Mouse (Mus musculus) adrenal gland, postnatal 4 days (tissue): ENCODE results near the gene Usp44. TPM values are rescaled to one million over a fixed set of nuclear protein-coding genes. Genes with fewer than 3 reads are reported as not detected.
A peak's percentile ranks its signal among the peaks of the same experiment; 100 is the strongest.

Experiments used
- DNase-seq, 2 experiments: peaks; one replicate each; pipeline ENCODE4 v3.0.0; 2021 to 2022; ENCODE audit warnings: low spot score in 2 of 2, mixed read lengths in 2 of 2
- total RNA-seq, 2 experiments: library from RNA; stranded (reverse); gene quantifications; 2 replicates each; pipeline ENCODE4 v1.2.3; 2021

Usp44 gene
- total RNA-seq, 2 experiments from 2014 or later, result 0.11 to 0.20 TPM

GRCm38 (mm10) chr10:93846706-93847105 lies 15.4 kb downstream of the Usp44 start:
- no peak for DNase-seq

GRCm38 (mm10) chr10:93855126-93855525 lies 23.8 kb downstream of the Usp44 start:
- DNase-seq, result no peak

DNA sequence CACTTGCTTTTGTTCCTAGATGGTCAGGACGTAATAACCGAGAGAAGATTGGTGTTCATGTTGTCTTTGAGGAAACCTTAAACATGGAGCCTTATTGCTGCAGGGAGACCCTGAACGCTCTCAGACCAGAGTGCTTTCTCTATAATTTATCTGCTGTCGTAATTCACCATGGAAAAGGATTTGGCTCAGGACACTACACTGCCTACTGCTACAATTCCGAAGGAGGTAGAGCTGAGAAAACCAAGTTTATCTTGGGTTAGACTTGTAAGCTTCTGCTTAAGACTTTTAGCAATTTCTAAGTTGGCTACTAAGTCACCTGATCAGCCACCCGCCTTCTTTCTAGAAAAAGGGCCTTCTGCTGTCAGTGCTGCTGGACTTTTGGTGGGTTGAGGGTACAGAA lies 24.7 kb downstream of the Usp44 start:
- no peak for DNase-seq

- no peak for DNase-seq
Measured at GRCm38 (mm10) chr10:93868401-93868800, 37.0 kb downstream of the Usp44 start.

DNA sequence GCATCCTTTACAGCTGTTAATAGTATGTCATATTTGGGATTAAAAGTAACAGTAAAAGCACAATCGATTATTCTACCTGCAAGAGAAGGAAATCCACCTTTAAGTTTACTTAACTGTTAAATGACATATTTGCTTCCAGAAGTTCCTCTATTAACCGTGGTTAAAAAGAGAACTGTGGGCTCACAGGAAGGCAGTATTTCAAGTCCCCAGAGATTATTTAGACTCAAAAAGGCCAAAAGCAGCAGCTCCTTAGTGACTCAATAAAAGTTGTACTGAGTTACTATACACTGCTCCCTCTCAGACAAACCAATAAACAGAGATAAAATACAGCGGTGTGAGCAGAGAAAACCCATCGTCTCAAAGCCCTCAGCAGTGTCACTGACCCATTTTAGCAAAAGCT lies 37.5 kb downstream of the Usp44 start:
- DNase-seq, result no peak

DNA sequence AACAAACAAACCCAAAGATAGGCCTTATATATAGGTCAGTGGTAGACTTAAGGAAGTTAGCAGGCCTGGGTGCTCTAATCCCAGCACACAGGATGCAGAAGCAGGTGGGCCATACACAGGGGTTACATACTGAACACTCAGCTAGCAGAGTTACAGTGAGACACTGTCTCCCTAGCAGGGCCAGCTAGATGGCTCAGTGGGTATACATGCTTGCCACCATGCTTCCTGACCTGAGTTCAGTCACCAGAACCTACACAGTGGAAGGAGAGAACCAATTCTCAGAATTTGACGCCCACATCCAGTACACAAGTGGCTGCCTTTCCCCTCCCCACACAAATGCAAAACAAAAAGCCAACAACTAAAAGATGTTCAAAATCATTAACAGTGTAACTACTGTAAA lies 45.4 kb downstream of the Usp44 start:
- DNase-seq, result no peak

DNA sequence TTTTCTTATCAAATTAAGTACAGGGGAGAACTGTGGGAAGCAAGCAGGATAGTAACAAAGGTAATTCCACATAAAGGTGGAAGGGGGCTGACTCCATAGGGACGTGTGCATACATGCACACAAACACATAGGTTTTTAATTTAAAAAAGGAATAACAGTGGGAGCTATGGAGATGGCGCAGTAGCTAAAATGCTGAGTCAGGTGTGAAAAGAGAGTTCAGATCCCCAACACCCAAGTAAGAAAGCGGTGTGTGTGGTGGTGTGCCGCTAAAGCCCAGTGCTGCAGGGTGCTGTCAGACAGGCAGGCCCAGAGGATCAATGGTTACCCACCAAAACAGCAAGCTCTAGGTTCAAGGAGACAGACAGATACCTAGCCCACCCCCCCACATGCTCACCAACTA lies 47.4 kb downstream of the Usp44 start:
- no peak for DNase-seq

- no peak for DNase-seq
Measured at GRCm38 (mm10) chr10:93881918-93882317, 50.6 kb downstream of the Usp44 start.

- DNase-seq, result no peak
Measured at GRCm38 (mm10) chr10:93882738-93883364, 51.5 kb downstream of the Usp44 start.

- DNase-seq, result no peak
Measured at GRCm38 (mm10) chr10:93885839-93886477, 54.6 kb downstream of the Usp44 start.

DNA sequence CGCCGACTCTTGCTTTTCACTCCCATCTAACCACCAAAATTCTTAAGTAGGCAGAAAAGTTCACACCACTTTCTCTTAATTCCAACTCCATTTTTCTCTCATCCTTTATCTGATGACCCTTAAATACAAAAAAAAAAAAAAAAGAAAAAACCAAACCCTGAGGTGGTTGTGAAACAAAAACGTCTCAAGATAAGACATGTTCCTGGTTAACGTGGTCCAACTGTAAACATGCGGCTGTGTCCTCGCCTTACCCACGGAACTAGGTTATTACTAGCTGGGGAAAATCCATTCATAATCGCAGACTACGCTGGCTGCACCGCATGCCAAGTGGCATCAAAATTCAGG lies 57.2 kb downstream of the Usp44 start:
- DNase-seq, result no peak

- DNase-seq, result no peak
Measured at GRCm38 (mm10) chr10:93888935-93889578, 57.7 kb downstream of the Usp44 start.

DNA sequence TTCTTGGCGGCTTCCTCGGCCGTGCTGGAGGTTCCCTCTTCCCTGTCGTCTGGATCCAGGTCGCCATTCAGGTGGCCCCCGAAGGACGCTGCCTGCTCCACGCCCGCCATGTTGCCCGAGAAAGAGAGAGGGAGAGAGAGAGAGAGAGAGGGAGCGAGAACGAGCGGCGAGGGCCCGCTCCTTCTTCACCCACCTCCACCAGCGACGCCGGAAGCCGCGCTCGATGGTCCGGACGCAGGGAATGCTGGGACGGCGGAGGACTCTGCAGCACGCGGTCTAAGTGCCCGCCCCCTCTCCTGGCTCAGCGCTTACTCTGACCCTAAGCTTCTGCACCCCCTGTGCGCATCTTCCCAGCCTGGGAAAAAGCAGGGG lies 58.2 kb downstream of the Usp44 start:
- peak; percentile 67 to 75 for DNase-seq

- no peak for DNase-seq
Measured at GRCm38 (mm10) chr10:93889976-93890375, 58.6 kb downstream of the Usp44 start.

DNA sequence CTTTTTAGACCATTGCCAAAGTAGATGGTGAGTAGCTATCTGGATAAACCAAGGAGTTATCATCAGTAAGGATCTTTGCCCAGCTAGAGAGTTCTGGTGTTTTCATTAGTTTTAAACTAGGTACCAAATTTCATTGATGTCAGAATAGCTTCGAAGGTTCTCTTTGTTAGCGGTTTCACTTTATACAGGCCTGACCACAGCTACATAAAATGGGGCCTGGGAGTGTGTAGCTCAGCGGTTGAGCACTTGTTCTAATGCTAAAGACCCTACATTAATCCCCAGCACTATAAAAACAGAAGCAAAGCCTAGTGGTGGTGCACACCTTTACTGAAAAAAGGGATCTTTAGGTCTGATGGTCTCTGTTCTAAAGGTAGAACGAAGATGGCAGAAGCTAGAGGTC lies 59.2 kb downstream of the Usp44 start:
- DNase-seq, result no peak

DNA sequence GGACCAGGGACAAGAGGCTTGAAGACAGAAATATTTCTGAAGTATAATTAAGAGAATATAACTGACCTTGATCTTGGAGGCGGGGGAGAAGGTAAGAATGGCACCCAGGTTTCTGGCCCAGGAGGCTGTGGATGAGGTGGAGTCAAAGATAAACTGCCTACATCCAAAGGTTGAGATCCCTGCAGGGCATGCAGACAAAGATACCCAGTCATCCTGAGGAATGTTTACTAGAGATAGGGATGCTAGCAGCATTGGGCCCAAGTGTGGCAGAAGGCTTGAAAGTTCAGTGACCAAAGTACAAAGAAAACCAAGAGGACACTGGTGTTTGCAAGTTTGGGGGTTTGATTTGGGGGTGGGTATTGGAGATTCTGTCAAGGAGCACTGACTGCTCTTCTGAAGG lies 59.7 kb downstream of the Usp44 start:
- DNase-seq, result no peak

- no peak for DNase-seq
Measured at GRCm38 (mm10) chr10:93892551-93892950, 61.2 kb downstream of the Usp44 start.

DNA sequence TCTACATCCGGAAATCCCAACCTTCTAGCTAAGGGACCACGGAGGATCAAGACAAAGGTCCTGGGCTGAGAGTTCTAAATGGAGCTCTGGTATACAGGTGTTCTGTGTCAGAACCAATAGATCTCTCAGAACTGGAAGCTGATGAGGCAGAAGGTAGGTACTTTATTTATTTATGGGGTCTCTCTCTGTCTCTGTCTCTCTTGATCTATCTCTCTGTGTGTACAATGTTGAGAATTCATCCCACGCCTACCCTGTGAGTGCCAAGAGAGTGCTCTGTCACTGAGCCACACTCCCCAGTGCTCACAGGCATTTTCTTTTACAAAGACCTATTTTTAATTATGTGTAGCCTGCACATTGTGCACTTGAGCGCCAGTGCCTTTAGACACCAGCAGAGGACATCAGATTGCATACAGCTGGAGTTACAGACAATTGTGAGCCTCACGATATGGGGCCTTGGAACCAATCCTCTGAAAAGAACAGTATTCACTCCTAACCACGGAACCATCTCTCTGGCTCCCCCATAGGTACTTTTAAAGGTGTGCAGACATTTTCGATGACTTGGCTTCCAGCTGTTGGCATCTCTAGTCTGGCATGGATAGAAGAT lies 65.8 kb downstream of the Usp44 start, which contains the start of gene Metap2:
Metap2 (minus strand) TSS at position 51 of the 604 bp plus-strand sequence.
- no peak for DNase-seq

DNA sequence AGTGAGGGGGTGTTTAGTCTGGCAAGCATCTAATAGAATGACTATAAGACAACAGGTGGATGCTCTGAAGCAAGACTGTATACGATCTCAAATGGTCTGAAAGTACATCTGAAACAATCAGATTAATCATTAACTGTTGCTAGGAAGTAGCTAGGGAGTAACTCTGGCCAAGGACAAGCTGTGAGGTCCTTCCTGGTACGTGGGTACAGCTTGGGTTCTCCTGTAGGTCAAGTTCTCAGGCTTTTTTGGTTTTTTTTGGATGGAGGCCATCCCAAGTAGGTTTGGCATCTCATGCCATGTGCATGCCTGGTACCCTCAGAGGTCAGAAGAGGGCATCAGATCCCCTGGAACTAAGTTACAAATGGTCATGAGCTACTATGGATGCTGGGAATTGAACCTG lies 67.9 kb downstream of the Usp44 start:
- DNase-seq, result no peak

DNA sequence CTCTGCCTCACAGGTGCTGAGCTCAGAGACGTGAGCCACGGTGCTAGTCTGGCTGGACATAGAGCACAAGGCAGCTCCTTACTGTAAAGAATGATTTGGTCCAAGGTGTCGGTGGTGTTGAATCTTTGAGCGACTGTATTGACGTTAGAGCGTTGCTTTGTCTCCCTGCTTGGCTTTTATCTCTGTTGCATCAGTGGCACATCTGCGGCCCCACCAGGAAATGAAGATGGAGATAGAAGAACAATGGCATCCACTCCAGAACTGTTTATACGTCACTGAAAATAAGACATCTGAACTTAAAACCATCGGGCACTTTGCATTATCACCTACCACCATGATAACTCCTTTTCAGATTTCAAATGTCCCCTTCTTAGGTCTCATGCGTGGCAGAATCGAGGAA lies 68.6 kb downstream of the Usp44 start:
- no peak for DNase-seq

GRCm38 (mm10) chr10:93907376-93907775 lies 76.0 kb downstream of the Usp44 start:
- no peak for DNase-seq
